Mouse (Mus musculus) layer of hippocampus, adult 9-10 months (tissue): ENCODE measurements around the gene Zfp786.

Experiments used
- DNase-seq: peaks from one replicate; pipeline ENCODE4 v3.0.0; 2022; ENCODE audit warnings: low spot score

Zfp786 gene

DNA sequence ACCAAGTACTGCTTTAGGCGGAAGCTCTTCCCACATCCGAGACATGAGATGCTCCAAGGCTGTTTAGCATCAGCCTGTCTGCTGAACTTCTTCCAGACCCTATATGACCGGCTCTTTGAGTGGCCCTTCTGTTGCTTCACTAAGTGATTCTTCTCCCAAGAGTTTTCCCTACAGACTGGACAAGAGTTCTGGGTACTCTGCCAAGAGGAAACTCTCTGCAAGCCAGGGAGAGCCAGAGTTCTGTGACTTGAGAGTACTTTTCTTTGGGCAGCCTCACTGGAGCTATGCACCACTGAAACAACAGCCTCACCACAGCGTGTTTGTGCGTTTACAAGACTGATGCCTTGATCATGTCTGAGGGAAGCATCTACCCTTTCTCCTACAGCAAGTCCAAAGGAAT lies 9.4 kb downstream of the Zfp786 start:
- no peak for DNase-seq

DNA sequence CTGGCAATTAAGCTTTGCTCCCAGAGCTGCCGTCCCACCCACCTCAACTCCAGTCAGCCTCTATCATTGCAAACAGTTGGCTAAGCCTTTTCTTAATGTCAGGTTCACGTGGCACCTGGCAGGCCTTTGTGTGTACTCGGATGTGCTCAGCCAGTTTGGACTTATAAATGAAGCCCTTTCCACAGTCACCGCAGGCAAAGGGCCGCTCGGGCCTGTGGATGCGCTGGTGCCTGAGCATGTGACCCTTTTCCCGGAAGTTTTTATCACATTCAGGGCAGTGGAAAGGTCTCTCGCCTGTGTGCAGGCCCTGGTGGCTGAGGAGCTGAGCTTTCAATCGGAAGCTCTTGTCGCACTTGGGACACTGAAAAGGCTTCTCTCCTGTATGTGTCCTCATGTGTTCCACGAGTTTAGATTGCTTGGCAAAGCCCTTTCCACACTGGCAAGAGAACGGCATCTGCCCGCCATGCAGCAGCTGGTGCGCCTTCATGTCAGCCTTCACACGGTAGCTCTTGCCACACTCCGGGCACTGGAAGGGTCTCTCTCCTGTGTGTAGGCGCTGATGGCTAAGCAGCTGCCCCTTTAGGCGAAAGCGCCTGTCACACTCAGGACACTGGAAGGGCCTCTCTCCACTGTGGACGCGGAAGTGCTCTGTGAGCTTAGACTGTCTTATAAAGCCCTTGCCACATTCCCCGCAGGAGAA lies 10.9 kb downstream of the Zfp786 start:
- no peak for DNase-seq

DNA sequence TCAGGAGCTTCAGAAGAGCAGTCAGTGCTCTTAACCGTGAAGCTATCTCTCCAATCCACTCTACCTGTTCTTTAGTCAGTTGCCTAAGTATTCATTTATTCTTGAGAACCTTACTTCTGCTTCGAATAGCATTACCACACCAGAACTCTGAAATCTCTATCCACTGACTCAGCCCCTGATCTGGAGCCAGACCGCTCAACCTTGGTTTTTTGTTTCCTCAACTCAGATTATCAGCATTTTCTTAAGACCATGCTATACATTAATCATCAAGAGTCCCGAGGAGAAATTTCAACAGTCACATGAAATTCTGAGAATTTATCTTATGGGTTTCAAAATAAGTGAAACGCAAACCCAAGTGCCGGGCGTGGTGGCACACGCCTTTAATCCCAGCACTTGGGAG lies 11.9 kb downstream of the Zfp786 start:
- no peak for DNase-seq

DNA sequence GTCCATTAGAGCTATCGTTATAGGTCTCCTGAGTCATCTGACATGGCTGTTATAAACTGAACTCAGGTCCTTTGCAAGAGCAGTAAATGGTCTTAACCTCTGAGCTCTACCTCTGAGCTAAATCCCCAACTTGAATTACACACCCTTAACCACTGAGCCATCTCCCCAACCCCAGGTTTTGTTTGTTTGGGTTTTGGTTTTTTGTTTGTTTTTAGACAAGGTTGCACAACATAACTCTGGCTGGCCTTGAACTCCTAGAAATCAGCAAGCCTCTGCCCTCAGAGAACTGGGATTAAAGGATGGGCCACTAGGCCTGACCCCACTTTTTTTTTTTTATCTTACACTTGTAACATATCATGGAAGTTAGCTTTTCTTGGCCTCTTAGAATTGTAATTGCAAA lies 14.5 kb downstream of the Zfp786 start:
- no peak for DNase-seq

DNA sequence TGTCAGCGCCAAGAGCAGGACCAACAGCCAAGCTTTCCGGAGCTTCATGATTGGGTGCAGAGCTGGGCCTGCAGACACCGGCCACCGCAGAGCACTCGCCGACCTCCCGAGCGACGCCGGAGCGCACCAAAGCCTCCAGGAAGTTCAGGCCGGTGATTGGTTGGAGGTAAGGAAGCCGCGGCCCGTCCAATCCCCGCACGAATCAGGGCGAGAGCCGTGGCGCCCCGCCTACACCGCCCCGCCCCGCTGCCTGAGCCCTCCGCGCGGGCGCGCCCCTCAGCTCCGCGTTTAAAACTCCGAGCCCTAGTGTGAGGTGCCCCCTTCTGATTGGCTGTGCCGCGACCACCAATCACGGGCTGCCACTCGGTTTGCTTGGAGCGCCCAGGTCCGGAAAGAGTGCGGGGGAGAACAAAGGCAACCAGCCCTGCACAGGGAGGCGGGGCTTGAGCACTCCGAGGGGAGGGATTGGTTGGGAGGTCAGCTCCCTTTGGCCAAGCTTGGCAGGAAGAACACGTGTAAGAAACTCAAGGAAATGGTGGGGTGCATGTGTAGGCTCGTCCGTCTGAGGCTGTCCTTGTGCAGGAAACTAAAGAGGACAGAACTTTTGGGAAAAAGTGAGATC lies 17.3 kb downstream of the Zfp786 start, which contains the start of gene Pdia4:
Pdia4 (minus strand) TSS at position 174 of the 622 bp plus-strand sequence.
- DNase-seq = peak; percentile 90

DNA sequence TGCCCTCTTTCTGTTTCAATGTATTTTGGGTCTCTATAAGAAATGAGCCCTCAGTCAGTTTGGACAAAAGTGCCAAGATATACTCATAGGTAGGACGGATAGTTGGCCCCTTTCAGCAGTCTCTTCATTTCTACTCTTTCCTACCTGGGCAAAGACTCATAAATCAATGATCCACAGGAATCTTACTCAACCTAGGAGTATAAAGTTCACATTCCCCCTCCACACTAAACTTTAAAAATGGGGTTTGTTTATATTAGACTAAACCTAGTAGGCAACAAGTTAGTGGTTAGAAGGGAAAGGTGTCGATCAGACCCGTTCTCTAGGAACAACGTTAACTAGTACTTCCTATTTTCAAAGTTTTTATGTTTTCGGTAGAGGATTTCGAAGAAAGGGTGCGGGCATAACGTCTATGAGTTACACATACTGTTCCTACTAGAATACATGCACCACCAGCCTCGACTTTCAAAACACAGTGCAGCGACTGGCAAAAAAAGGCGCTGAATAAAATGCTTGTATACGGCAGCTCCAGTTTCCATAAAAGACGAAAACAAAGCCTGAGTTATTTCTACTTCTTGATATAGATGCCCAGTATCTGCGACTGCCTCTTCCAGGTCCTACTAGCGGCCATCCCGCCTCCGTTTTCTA lies 18.3 kb downstream of the Zfp786 start:
- no peak for DNase-seq

DNA sequence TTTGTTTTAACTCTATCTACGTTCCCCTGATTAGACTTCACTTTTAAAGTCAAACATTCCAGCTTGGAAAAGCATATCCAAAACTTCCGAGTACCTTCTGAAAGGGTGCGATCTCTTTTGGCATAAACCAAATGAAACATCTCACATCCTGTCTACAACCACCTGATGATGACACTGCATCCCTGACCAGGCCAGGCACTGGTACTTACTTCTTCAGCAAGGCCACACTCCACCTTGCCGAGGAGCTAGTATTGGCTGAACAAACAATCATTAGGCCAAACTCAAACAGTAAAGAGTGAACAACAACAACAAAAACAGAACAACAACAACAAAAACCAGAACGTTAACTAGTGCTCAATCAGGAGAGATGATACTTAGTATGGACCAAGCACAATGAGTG lies 19.3 kb downstream of the Zfp786 start:
- no peak for DNase-seq

DNA sequence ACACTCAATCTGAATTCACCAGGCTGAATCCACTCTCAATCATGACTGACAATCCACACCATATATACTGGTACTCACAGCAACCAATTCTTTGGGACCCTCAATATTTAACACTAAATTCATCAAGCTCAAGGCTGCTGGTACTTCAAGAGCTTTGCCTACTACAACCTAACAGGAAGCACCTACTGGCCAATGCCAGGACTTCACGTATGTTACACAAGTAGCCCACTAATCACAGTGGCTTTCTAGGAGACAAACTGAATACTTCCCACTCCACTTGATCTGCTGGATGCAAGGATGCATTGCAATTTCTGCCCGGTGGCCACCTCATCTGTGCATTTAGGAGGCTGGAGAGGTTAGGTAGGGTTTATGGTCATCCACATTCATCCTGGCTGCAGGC lies 20.5 kb downstream of the Zfp786 start:
- no peak for DNase-seq

DNA sequence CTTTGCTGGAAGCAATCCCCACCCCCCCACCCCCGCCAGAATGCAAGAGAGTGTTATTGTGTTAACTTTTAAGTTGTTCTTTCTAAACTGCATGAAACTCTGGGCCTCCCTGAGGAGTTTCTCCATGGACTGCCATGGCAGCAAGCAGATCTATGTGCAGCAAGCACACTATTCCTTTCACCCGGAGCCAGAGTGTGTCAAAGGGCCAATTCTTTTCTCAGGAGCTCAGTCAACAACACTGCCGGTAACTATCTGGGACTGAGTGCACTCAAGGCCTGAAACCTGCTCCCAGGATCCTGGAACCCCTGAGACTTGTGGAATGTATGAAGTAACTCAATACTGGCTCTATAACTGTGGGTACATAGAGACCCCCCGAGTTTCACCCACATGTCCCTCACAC lies 21.6 kb downstream of the Zfp786 start:
- no peak for DNase-seq

DNA sequence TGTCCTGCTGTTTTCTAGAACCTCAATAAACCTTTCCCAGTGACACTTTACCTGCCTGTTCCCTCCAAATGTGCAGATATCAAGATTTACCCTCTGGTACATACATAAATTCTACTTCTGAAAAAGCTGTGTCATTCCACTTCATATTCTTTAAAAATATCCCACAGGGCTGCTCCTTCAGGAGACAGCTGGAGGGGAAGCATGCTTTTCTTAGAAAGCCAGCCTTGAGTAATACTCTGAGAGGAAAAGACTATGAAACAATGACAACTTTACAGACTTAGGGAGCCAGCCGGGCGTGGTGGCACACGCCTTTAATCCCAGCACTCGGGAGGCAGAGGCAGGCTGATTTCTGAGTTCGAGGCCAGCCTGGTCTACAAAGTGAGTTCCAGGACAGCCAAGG lies 22.1 kb downstream of the Zfp786 start:
- DNase-seq = no peak

DNA sequence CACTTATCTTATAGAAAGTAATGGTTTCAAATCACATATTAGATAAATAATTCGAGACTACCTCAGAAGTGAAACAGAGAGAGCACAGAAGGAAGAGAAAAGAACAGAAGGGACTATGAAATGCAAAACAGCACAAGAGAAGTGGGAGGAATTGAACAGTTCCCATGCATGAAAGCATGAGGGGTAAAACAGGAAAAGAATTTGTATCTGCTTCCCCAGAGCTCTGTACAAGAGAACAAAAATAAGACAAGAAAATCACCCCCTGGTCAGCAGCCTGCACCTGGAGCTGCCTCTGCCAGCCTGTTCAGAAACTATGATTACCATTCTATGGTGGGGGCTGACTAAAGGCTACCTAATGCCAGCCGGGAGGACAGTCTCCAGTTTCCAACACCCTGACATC lies 23.2 kb downstream of the Zfp786 start:
- DNase-seq = no peak

DNA sequence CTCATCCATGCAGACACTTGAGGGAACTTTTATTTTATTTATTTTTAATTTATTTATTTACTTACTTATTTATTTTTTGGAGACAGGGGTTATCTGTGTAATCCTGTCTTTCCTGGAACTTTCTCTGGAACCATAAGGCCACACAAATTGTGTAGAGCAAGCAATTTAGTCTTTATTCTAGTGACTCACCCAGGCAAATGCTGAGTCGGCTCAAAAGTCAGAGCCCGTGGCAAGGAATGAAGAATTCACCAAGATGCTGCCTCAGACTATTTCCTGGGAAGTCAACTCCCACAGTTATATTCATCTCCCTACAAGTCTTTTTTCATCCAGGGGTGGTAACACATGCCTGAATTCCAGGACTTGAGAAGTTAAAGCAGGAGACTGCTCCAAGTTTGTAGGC lies 25.1 kb downstream of the Zfp786 start:
- no peak for DNase-seq

DNA sequence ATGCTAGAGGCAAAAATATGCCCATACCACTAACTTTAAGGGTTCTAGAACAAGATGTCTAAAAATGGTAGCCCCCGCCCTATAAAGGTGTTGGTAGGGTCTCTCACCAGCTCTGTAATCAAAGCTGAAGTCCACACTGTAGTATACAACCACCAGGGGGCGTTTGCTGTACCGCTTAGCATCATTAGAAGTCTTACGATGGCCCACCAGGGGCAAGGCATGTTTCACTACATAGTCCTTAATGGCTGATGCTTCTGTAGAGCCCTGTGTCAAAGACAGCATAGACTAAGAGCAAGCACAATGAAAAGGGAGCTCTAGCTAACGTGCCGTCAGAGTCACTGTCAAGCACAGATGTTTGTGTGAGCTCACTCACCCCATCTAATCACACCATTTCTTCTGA lies 31.6 kb downstream of the Zfp786 start:
- no peak for DNase-seq

DNA sequence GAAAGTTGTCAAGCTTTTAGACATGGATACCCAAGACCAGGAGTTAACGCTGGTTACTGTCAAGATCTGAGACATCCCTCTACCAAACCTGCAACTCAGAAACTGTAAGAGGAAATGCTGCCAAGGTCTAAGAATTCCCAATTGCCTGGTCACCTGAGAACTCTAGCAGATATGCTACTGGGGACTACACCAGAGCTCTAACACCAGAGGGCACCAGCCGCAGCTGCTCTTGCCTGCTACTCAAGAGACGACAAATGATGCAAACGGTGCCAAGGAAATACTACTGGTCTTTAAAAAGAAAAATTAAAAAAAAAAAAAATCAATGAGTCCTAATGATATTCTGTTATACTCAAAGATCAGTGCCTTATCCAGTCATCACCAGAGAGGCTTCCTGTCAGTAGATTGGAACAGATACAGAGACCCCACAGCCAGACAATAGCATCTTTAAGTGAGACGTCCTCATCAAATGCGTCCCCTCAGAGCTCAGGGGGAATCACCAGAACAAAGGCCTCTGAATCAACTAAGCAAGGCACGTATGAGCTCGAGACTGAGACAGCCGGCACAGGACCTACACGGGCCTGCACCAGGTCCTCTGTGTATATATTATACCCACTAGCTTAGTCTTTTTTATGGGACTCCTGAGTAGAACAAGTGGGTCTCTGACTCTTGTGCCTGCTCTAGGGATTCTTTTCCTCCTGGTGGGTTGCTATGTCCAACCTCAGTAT lies 36.4 kb downstream of the Zfp786 start:
- no peak for DNase-seq

DNA sequence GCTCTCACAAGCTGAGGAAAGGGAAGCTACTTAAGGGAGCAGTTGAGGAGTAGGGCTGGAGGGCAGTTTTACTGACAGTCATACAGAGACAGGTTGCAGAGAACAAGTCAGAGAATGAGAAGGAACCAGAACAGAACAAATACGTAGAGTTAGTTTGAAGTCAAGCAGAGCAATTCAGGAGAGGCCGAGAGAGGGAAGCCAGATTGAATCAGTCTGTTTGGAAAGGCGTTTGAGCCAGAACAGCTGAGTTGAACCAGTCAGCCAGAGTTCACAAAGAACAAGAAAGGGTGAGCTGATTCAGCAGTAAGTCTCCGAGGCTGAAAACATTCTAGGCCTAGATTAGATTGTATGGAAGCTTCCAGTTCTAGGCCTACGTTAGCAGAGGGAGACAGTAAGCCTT lies 37.4 kb downstream of the Zfp786 start:
- no peak for DNase-seq

DNA sequence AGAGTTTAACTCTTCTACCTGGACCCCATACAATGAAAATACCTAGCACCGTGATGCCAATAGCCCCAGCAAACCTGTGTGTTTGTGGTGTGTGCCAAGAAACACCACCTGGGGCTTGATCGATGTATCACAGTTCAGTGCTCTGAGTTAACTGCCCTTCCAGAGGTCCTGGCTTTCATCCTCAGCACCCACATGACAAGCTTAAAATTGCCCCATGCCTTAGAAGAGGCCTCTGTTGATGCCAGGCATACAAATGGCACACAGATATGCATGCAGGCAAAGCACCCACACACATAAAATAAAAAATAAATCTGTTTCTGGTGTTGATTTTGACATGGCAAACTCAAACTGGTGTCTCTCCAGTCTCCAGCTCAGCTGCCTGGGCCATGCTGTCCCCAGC lies 38.1 kb downstream of the Zfp786 start:
- no peak for DNase-seq

DNA sequence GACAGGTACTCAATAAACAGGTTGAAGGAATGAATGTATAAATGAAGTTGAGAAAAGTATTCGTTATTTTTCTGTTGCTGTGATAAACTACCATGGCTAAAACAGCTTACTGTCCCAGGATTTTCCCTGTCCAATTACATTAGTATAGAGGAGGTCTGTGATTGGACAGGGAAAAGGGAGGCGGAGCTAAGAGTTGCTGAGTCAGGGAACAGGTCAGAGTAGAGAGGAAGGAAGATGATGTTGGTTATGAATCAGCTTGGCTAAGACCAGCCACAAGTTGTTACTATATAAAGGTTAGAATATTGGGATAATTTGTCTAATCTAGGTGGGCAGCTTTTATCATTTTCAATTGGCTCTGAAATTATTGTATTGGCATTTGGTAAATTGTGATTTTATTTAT lies 39.9 kb downstream of the Zfp786 start:
- no peak for DNase-seq

DNA sequence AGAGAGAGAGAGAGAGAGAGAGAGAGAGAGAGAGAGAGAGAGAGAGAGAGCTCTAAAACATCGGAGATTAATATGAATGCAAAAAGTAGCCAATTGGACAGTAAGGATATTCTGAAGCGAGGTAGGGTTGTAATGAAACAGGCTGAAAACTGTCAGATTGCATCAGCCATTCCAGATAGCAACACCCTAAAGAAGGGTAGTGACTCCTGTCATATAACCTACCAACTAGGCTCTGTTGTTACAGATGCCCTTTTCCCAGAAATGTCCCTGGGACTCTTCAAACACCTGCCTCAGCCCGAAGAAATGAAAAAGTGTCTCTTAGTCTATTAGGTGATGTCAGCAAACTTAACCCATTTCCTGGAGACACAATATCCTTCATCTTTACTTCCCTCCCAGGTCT lies 41.8 kb downstream of the Zfp786 start:
- DNase-seq = no peak

DNA sequence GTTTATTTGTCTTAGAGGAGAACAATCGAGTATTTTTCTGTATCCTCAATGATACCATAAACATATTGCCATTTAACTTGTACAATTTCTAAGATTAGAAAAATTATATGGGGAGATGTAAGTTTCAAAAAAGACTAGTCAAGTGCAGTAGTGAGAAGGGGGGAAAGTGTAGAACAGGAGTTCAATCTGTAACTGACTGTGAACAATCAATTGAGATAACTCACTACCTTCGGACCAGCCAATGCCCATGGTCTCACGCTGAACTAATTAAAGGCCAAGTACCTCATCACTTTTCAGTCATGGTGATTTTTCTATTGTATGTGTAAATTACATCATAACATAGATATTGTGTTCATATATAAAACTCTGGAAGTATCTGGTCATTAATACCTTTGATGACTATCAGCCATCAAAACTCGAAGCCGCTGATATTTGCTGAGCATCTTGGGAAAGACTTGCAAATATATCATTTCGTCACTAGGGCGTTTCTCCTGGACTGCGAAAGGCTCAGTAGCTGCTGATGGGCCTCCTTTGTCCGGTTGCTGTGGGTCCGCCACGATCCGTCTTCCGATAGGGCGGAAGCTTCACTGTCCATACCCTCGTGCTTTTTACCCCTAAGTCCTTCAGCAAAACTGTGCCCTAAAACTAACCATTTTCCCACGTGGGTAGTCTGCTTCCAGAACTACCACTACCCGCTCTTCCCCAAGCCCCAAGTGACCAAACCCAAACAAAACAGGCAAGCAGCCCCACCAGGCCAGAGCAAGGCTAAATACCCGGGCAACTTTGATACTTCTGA lies 42.5 kb downstream of the Zfp786 start:
- DNase-seq = peak; percentile 96

DNA sequence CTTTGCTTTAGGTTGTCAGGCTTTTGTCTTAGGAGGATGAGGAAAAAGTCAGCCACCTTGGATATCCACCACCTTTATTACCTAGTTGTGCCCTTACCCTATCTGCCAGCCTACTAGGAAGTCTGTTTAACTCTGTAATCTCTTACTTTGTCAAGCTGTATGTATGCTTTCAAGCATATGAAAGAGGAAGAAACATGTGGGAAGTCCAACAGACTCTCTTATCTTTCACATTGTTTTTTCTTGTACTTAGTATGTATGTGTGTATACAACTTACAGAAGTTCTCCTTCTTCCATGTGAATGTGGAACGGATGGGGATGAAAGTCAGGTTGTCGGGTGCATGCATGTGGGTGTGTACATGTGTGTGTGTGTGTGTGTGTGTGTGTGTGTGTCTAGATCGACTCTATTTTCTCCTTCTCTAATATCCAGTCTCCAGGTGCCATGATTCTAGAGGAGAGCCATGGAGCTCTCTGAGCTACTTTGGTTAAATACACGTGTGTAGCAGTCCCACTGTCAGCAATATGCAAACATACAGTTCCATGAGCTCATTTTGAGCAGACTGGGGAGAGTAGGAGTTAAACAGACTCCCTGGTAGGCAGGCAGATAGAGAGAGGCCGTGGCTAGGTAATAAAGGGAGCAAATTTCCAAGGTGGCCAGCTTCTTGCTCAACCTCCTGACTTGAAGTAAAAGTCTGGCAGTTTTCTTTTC lies 45.8 kb downstream of the Zfp786 start:
- no peak for DNase-seq
